Mouse (Mus musculus): ENCODE results near the gene Cript.
A peak's percentile ranks its signal among the peaks of the same experiment; 100 is the strongest.

Gene Cript

GRCm38 (mm10) chr17:87025269-87025949, at the start of gene Cript, which contains the start of gene Pigf:
Cript (plus strand) TSS chr17:87025550.
Pigf (minus strand) TSS chr17:87025406.
- peak; percentile 98 to 99 for DNase-seq (ENCODE audit: low spot score in 2 of 2)

- no peak for DNase-seq (ENCODE audit: low spot score in 2 of 2)
Observed at GRCm38 (mm10) chr17:86976387-86976786, 49.0 kb upstream of the Cript start.

- no peak for DNase-seq (ENCODE audit: low spot score in 2 of 2)
Observed at GRCm38 (mm10) chr17:86978496-86978895, 46.9 kb upstream of the Cript start.

- no peak for DNase-seq (ENCODE audit: low spot score in 2 of 2)
Observed at GRCm38 (mm10) chr17:86981205-86981604, 44.1 kb upstream of the Cript start.

- DNase-seq (ENCODE audit: low spot score in 2 of 2): no peak
Observed at GRCm38 (mm10) chr17:86981701-86982100, 43.6 kb upstream of the Cript start.

DNA sequence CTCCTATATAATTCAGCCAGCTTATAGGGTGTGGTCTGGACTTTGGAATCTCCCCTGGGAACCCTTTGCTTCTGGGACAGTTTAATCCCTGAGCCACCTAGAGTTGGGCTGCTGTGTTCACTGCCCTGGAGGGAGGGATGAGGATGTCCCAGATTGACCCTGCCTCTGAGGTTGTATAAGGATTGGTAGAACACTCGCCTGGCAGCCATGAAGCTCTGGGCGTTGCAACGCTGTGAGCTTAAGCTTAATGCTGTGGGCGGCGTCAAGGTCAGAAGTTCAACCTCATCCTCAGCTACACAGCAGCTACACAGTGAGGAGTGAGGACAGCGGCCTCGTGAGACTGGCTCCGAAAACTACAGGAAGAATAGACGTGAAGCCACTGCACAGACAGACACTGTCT, 42.9 kb upstream of the Cript start:
- DNase-seq (ENCODE audit: low spot score in 2 of 2): no peak

DNA sequence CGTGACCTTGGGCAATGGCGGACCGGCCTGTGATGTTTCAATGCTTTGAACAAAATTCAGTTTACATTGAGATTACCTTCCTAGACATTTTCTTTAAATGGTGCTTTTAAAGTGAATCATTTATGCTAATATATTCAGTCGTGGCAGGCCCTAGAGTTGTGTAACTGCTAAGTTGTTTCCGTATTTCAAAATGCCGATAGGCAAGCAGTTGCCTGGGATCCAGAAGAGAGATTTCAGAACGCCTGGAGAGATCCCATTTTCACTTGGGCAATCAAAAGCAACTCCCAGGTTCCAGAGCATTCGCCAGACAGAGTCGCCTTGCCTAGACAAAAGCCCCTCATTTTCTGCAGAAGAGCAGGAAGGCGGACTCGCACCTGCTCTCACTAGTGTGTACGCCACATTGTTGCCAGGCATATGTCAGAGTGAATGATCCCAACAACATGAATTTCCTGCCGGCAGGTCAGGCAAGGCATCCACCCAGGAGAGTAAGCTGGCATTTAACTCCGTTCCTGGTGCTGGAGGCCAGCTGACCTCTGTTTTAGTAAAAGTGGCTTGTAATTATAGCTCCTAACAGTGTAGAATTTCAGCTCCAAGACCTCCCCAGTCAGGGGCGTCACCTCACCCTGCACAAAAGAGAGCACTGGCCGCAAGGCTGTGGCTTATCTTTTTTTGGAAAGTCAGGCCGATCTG, 38.8 kb upstream of the Cript start:
- no peak for DNase-seq (ENCODE audit: low spot score in 2 of 2)

DNA sequence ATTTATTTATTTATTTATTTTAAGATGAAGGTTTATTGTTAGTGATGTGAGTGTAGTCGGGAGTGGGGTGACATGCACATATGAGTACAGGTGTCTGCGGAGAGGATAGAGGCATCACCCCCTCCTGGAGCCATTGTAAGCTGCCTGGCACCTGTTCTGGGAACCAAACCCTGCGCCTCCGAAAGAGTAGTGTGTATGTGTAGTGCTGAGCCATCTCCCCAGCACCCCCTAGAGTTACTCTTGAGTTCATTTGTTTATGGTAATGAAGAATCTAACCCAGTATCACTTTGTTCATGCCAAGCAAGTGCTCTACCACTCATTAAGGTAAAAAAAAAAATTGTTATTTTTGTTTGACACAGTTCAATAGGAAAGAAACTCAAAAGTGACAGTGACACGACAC, 37.2 kb upstream of the Cript start:
- no peak for DNase-seq (ENCODE audit: low spot score in 2 of 2)

DNA sequence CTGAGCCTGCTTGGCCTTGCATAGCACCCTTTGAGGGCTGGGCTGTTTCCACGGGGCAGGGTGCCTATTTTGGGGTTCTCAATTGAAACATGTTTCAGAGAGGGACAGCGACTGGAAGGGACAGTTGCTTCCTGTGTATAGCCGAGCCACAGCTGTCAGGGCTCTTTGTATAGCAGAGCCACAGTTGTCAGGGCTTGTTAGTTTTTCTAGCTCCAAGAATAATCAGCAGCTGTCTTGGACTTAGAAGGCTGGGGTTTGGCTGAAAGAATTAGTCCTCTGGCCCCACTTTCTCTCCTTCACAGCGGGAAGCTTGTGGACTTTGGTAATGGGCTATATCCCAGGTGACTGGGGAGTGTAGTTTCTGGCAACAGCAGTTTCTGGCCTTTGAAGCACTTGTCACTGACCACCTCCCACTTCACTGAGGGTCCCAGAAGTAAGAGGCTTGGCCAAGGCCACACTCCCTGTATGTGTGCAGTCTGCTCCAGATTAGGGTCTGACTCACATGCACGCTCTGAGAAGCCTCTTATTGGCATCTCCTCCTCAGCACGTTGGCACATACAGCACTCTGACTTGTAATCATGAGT, 36.7 kb upstream of the Cript start:
- DNase-seq (ENCODE audit: low spot score in 2 of 2): no peak

DNA sequence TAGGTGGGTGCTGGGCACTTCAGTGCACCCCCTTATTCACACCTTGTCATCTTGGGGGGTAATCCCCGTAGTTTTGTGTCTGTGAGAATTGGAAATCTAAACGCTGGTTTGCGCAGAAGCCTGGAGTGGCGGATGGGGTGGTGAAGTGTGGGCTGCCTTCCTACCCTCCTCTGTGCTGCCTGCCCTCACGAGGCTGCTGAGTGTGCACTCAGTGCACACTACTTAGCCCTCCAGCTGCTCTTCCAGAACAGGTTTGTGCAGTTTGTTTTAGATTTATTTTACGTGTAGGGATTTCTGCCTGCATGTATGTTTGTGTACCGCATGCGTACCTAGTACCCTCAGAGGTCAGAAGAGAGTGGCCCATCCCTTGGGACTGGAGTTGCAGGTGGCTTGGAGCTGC, 34.0 kb upstream of the Cript start:
- DNase-seq (ENCODE audit: low spot score in 2 of 2): no peak

DNA sequence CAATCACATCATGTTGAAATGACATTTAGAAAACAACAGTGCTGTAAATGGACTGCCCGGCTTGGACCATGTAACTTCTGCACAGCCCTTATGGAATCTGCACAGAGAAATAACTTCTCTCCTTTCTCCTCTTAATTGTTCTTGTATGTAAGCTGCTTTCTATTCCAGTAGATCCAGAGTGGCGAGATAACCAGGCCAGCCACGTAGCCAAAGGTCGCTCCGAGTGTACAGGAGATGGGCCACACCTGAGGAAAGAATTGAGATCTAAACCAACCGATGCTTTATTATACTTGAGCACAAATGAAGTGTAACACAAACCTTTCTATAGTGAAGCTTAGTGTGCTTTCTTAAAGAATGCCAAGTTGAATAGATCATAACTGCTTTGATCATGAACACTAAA, 28.0 kb upstream of the Cript start:
- no peak for DNase-seq (ENCODE audit: low spot score in 2 of 2)

- no peak for DNase-seq (ENCODE audit: low spot score in 2 of 2)
Observed at GRCm38 (mm10) chr17:87008950-87009349, 16.4 kb upstream of the Cript start.

- DNase-seq (ENCODE audit: low spot score in 2 of 2): no peak
Observed at GRCm38 (mm10) chr17:87011301-87012019, 13.9 kb upstream of the Cript start.

DNA sequence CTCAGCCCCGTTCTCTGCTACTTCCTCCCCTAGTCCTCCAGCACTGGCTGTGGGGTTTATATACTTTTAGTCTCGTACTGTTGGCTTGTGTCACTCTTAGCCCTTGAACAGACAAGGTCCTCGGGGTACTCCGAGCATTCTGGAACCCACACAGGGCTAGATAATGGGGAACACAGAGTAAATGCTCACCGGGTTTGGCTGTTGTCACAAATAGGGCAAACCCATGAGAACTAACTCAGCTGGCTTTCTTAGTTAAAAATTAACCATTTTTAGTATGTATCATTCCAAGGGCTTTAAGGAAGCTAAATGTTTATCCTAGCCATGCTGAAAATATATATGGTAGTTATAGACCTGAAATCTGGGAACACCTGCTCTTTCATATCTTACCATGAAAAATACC, 5.7 kb upstream of the Cript start:
- DNase-seq (ENCODE audit: low spot score in 2 of 2): no peak

DNA sequence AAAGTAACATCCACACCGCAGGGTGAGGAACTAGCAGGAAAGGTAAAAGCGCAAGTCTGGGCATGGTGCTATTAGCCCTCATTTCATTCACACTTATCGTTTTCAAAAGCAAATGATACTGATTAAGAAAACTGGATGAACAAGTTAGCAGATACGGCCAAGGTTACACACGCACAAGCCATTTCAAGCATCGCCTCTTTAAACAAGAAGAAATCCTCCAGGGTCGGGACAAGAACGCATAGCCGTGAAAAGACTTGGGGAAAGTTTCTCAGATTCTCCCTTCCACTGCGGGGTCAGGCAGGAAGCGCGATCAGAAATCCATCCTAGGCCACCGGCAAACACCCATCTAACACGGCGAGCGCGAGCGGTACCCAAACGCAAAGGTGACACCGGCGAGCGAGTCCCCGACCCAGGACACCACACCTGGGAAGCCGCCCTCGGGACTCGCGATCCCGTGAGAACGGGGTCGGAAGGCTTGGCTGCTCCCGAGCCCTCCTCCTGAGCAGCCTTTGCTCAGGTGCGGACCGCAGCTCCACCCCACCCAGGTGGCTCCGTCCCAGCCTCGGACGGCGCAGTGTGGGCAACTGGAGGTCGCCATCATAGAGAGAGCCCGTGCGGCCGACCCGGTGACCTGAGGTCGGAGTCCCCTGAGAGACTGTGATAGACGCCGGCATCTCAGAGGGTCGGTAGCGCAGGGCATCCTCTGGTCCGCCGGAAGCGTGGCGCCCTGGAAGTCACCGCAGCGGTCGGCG, 683 bp upstream of the Cript start:
- no peak for DNase-seq (ENCODE audit: low spot score in 2 of 2)

DNA sequence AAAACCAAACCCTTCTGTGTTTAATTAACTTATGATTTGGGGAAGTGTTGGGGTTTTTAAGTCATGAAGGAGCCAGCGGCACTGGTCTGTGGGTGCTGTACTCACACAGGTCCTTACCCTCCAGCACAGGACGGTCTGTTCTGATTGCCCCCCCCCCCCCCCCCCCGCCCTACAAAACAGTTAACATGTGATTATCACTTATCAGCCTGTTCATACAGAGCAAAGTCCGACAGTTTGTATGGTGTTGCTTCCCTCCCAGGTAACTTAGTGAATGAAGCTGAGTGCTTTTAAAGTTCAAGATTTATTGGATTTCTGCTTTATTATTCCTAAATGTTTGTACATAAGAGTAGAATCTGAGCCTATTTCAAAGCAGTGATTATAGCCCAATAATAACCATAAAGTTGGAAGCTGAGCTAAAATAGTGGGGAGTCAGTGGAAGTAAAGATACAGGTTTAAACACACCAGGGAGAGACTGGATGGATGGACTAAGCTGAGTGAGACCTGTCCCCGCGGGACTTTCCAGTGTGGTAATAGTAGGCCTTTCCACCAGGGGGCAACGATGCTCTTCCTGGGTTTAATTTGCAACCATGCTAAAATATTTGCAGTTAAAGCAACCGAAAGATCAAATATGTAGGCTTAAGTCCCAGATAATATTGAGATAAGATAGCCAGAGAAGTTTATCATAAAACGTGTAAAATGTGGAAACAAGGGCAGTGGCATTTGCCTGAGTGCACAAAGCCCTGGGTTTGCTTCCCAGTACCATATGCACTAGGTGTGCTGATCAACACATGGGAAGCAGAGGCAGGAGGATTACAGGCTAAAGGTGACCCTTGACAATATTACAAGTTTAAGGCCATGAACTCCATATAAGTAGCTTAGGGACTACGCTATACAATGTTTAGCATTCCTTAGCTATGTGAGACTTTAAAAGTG, 11.1 kb downstream of the Cript start:
- no peak for DNase-seq (ENCODE audit: low spot score in 2 of 2)

DNA sequence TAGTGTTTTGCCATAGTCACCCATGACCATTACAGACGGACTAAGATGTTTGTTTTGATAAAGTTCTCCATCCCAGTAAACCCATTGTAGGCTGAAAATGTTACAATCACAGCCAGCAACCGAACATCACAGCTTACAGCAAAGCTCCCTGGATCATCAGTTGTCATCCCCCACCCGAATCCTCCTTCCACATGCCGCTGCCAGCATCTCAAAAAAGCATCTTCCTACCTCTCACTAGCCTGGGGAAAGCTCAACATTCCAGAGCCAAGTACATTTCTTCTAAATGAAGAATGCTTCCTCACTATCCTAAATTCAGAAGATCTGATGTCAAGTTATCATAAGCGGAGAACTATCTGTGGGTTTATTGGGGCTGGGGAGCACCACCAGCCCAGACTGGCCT, 13.1 kb downstream of the Cript start:
- no peak for DNase-seq (ENCODE audit: low spot score in 2 of 2)

GRCm38 (mm10) chr17:87041739-87042138, 16.4 kb downstream of the Cript start:
- DNase-seq (ENCODE audit: low spot score in 2 of 2): no peak

DNA sequence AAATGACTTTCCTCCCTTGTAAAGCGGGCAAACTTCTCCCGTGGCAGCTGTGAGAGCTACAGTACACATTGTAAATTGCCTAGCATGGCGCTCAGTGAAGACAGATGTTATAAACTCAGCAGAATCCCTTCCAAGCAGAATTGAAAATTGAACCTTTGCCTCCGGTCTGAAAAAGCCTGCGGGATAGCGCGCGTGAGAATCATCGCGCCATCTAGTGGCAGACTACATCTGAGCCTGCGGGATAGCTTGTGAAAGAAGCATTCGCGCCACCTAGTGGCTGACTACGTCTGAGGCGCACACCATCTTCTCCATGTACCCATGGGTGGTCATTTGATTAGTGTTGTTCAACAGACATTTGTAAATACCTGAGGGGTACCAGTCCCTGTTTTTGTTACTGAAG, 19.0 kb downstream of the Cript start:
- peak; percentile 84 to 95 for DNase-seq (ENCODE audit: low spot score in 2 of 2)

GRCm38 (mm10) chr17:87044796-87045195, 19.4 kb downstream of the Cript start:
- DNase-seq (ENCODE audit: low spot score in 2 of 2): no peak

DNA sequence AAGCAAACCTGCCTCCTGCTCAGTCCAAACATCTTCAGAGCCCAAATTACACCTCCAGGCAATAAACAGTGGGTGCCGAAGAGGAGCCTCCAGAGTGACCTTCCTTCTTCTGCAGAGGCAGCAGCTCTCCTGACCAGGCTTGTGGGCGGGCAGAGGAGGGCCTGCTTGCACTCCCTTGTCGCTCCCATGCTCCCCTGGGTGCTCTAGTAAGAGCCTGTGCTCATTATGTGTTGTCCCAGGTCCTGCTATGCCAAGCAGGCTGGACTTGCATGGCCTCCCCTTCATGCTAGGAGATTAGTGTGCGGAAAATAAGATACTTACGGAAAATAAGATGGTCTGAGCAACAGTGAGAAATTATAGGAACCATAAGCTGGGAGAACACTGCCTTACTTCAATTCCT, 24.3 kb downstream of the Cript start:
- no peak for DNase-seq (ENCODE audit: low spot score in 2 of 2)
